Mouse (Mus musculus) midbrain, embryonic 11.5 days (tissue): ENCODE measurements around the gene Erlec1. TPM values are rescaled to one million over a fixed set of nuclear protein-coding genes. Genes with fewer than 3 reads are reported as not detected.

Experiments used
- ATAC-seq: fragments of 200-750 bp; cut with Nextera tagmentation; 2 replicates; pipeline ENCODE4 v1.8.0; 2017; ENCODE audit warnings: moderate TSS enrichment, moderate library complexity; ENCODE audit not compliant: low FRiP score
- DNase-seq: peaks from one replicate; pipeline ENCODE4 v3.0.0; 2015; ENCODE audit warnings: low spot score; ENCODE audit errors: missing footprints
- H3K27ac ChIP-seq: fragments of 300-500 bp; sonication (generic); 2 replicates; pipeline ENCODE4 v1.5.1; 2014; ENCODE audit warnings: low read depth, low read length
- H3K27me3 ChIP-seq: fragments of 300-500 bp; sonication (generic); 2 replicates; pipeline ENCODE4 v1.6.1; 2014; ENCODE audit warnings: mild to moderate bottlenecking, low read length, moderate library complexity, mixed read lengths; ENCODE audit not compliant: control insufficient read depth, insufficient read depth
- H3K36me3 ChIP-seq: fragments of 300-500 bp; sonication (generic); 2 replicates; pipeline ENCODE4 v1.6.1; 2014; ENCODE audit warnings: mild to moderate bottlenecking, low read length, moderate library complexity, mixed read lengths; ENCODE audit not compliant: control insufficient read depth, insufficient read depth
- H3K4me1 ChIP-seq: fragments of 300-500 bp; sonication (generic); 2 replicates; pipeline ENCODE4 v1.6.1; 2014; ENCODE audit warnings: low read length; ENCODE audit not compliant: control insufficient read depth, insufficient read depth
- H3K4me2 ChIP-seq: fragments of 300-500 bp; sonication (generic); 2 replicates; pipeline ENCODE4 v1.6.1; 2014; ENCODE audit warnings: mild to moderate bottlenecking, moderate library complexity
- H3K4me3 ChIP-seq: fragments of 300-500 bp; sonication (generic); 2 replicates; pipeline ENCODE4 v1.5.1; 2014; ENCODE audit warnings: low read depth, low read length
- H3K9ac ChIP-seq: fragments of 300-500 bp; sonication (generic); 2 replicates; pipeline ENCODE4 v1.6.1; 2014; ENCODE audit warnings: low read length
- H3K9me3 ChIP-seq: fragments of 300-500 bp; sonication (generic); 2 replicates; pipeline ENCODE4 v1.6.1; 2016; ENCODE audit warnings: low read length; ENCODE audit not compliant: control insufficient read depth
- whole genome bisulfite sequencing: fragments of 180-500 bp; shearing (Covaris S2); extraction: QIAGEN DNeasy Blood & Tissue Kit; methylation state at CpG from one replicate; pipeline ENCODE4 v1.1.7; 2014; 5-methylcytosine and 5-hydroxymethylcytosine counted together
- polyA plus RNA-seq: library from polyadenylated mRNA; unstranded; fragments of >200 nt; fragmentation: Nextera tagmentation; extraction: Ambion mirVana; gene quantifications from 2 replicates; pipeline ENCODE4 v1.2.1, GENCODE M21; 2014

Erlec1 gene
- polyA plus RNA-seq, 1 experiment from 2014 or later: 9.2 TPM

- peak; percentile 93 for ATAC-seq
- Histone ChIP-seq H3K4me3 (peak overlapping the region; percentile 77), H3K27ac (peak overlapping the region; percentile 79), H3K4me1 (peaks cover 10% of the 10 kb centered on the region), H3K36me3 (no peaks in the 10 kb centered on the region; the same call in 1 of the 2 replicates), H3K9me3 (peaks cover 4% of the 10 kb centered on the region; the same call in 1 of the 2 replicates), H3K4me2 (peak overlapping the region; percentile 46), H3K9ac (peak overlapping the region; percentile 84), H3K27me3 (no peaks in the 10 kb centered on the region)
- peak; percentile 96 for DNase-seq
- 2% methylated on average over 25 of the region's 32 CpGs for WGBS
Observed at GRCm38 (mm10) chr11:30953469-30954154, 523 bp downstream of the Erlec1 start.

GRCm38 (mm10) chr11:30952829-30953228 is 1.3 kb downstream of the Erlec1 start:
- WGBS: 73% methylated on average over 5 of the region's 5 CpGs
- no peaks in the 10 kb centered on the region for H3K27me3 ChIP-seq
- H3K27ac ChIP-seq: no peak overlapping the region
- DNase-seq (no peak), ATAC-seq (no peak)
- peaks cover 4% of the 10 kb centered on the region; the same call in 1 of the 2 replicates for H3K9me3 ChIP-seq
- H3K9ac ChIP-seq: no peak overlapping the region; the same call in 1 of the 2 replicates
- no peaks in the 10 kb centered on the region; the same call in 1 of the 2 replicates for H3K36me3 ChIP-seq
- peaks cover 10% of the 10 kb centered on the region for H3K4me1 ChIP-seq
- H3K4me2 ChIP-seq: peak overlapping the region; percentile 46
- peak overlapping the region; percentile 77 for H3K4me3 ChIP-seq

GRCm38 (mm10) chr11:30943522-30943921 is 10.6 kb downstream of the Erlec1 start:
- 98% methylated on average over 2 of the region's 2 CpGs for WGBS
- DNase-seq (no peak), ATAC-seq (no peak)
- H3K36me3 ChIP-seq: peaks cover 16% of the 10 kb centered on the region
- H3K4me3 ChIP-seq: no peak overlapping the region
- H3K4me1 ChIP-seq: no peaks in the 10 kb centered on the region
- no peak overlapping the region for H3K4me2 ChIP-seq
- H3K27ac ChIP-seq: no peak overlapping the region
- H3K9ac ChIP-seq: no peak overlapping the region
- H3K9me3 ChIP-seq: no peaks in the 10 kb centered on the region
- no peaks in the 10 kb centered on the region for H3K27me3 ChIP-seq

- ATAC-seq (no peak), DNase-seq (no peak)
- Histone ChIP-seq H3K36me3 (no peaks in the 10 kb centered on the region), H3K27me3 (no peaks in the 10 kb centered on the region), H3K4me3 (no peak overlapping the region), H3K27ac (no peak overlapping the region), H3K9ac (no peak overlapping the region), H3K4me2 (no peak overlapping the region), H3K4me1 (no peaks in the 10 kb centered on the region), H3K9me3 (no peaks in the 10 kb centered on the region)
- 89% methylated on average over 1 of the region's 1 CpGs for WGBS
Observed at GRCm38 (mm10) chr11:30928498-30928897, 25.6 kb downstream of the Erlec1 start.

GRCm38 (mm10) chr11:30928079-30928478 is 26.1 kb downstream of the Erlec1 start:
- DNase-seq: no peak
- no peak overlapping the region for H3K9ac ChIP-seq
- no peaks in the 10 kb centered on the region for H3K4me1 ChIP-seq
- H3K36me3 ChIP-seq: no peaks in the 10 kb centered on the region
- H3K9me3 ChIP-seq: no peaks in the 10 kb centered on the region
- no peak overlapping the region for H3K4me3 ChIP-seq
- H3K27ac ChIP-seq: no peak overlapping the region
- ATAC-seq: no peak
- no peak overlapping the region for H3K4me2 ChIP-seq
- H3K27me3 ChIP-seq: no peaks in the 10 kb centered on the region

- WGBS: 96% methylated on average over 3 of the region's 3 CpGs
- no peak overlapping the region for H3K9ac ChIP-seq
- DNase-seq (no peak), ATAC-seq (no peak)
- H3K27me3 ChIP-seq: no peaks in the 10 kb centered on the region
- H3K4me2 ChIP-seq: no peak overlapping the region
- H3K9me3 ChIP-seq: no peaks in the 10 kb centered on the region
- H3K27ac ChIP-seq: no peak overlapping the region
- no peaks in the 10 kb centered on the region for H3K4me1 ChIP-seq
- no peaks in the 10 kb centered on the region for H3K36me3 ChIP-seq
- H3K4me3 ChIP-seq: no peak overlapping the region
Observed at GRCm38 (mm10) chr11:30923283-30923682, 30.9 kb downstream of the Erlec1 start.

- Histone ChIP-seq H3K9me3 (no peaks in the 10 kb centered on the region), H3K27me3 (no peaks in the 10 kb centered on the region), H3K27ac (no peak overlapping the region), H3K4me1 (no peaks in the 10 kb centered on the region), H3K36me3 (no peaks in the 10 kb centered on the region), H3K4me2 (no peak overlapping the region), H3K9ac (no peak overlapping the region), H3K4me3 (no peak overlapping the region)
- DNase-seq: no peak
- no peak for ATAC-seq
- 56% methylated on average over 1 of the region's 1 CpGs for WGBS
Observed at GRCm38 (mm10) chr11:30920641-30921040, 33.5 kb downstream of the Erlec1 start.

GRCm38 (mm10) chr11:30912311-30912710 is 41.8 kb downstream of the Erlec1 start:
- no peak overlapping the region for H3K27ac ChIP-seq
- H3K4me3 ChIP-seq: no peak overlapping the region
- H3K9ac ChIP-seq: no peak overlapping the region
- H3K36me3 ChIP-seq: no peaks in the 10 kb centered on the region
- H3K9me3 ChIP-seq: no peaks in the 10 kb centered on the region
- DNase-seq (no peak), ATAC-seq (no peak)
- no peak overlapping the region for H3K4me2 ChIP-seq
- H3K27me3 ChIP-seq: no peaks in the 10 kb centered on the region
- 92% methylated on average over 3 of the region's 3 CpGs for WGBS
- H3K4me1 ChIP-seq: no peaks in the 10 kb centered on the region

GRCm38 (mm10) chr11:30899312-30899711 is 54.8 kb downstream of the Erlec1 start:
- no peak for ATAC-seq

More at GRCm38 (mm10) chr11:30899312-30899711, 54.8 kb downstream of the Erlec1 start:
- no peaks in the 10 kb centered on the region for H3K36me3 ChIP-seq
- no peak overlapping the region for H3K4me3 ChIP-seq
- no peaks in the 10 kb centered on the region for H3K9me3 ChIP-seq
- H3K4me1 ChIP-seq: no peaks in the 10 kb centered on the region
- H3K4me2 ChIP-seq: no peak overlapping the region
- no peak overlapping the region for H3K27ac ChIP-seq
- no peak overlapping the region for H3K9ac ChIP-seq
- H3K27me3 ChIP-seq: no peaks in the 10 kb centered on the region
- no peak for DNase-seq
